Mouse (Mus musculus) limb, embryonic 13.5 days (tissue): ENCODE results near the gene B3galt5. TPM values are rescaled to one million over a fixed set of nuclear protein-coding genes. Genes with fewer than 3 reads are reported as not detected.
"Not testable (repeated sequence)": the region's sequence is repeated elsewhere in the genome, so short reads cannot be mapped to it uniquely, and the experiment has no call there.

Experiments
- ATAC-seq: fragments of 200-750 bp; cut with Nextera tagmentation; 2 replicates; pipeline ENCODE4 v1.8.0; 2017; ENCODE audit warnings: low read depth, moderate number of reproducible peaks, moderate TSS enrichment; ENCODE audit not compliant: low FRiP score
- H3K27ac ChIP-seq: fragments of 300-500 bp; sonication (generic); 2 replicates; pipeline ENCODE4 v1.5.1; 2015; ENCODE audit warnings: inconsistent platforms, mild to moderate bottlenecking, moderate library complexity
- H3K27me3 ChIP-seq: fragments of 300-500 bp; sonication (generic); 2 replicates; pipeline ENCODE4 v1.6.1; 2015; ENCODE audit warnings: mild to moderate bottlenecking, inconsistent platforms
- H3K36me3 ChIP-seq: fragments of 300-500 bp; sonication (generic); 2 replicates; pipeline ENCODE4 v1.6.1; 2015; ENCODE audit warnings: inconsistent platforms, mild to moderate bottlenecking, moderate library complexity
- H3K4me1 ChIP-seq: fragments of 300-500 bp; sonication (generic); 2 replicates; pipeline ENCODE4 v1.6.1; 2015; ENCODE audit warnings: inconsistent platforms
- H3K4me2 ChIP-seq: fragments of 300-500 bp; sonication (generic); replicated peaks from 2 replicates; pipeline ENCODE4 v1.6.1; 2015; ENCODE audit warnings: inconsistent platforms, mild to moderate bottlenecking, moderate library complexity
- H3K4me3 ChIP-seq: fragments of 300-500 bp; sonication (generic); 2 replicates; pipeline ENCODE4 v1.5.1; 2015; ENCODE audit warnings: moderate library complexity, mild to moderate bottlenecking, inconsistent platforms
- H3K9ac ChIP-seq: fragments of 300-500 bp; sonication (generic); 2 replicates; pipeline ENCODE4 v1.6.1; 2015; ENCODE audit warnings: mild to moderate bottlenecking, inconsistent platforms
- H3K9me3 ChIP-seq: fragments of 300-500 bp; sonication (generic); 2 replicates; pipeline ENCODE4 v1.6.1; 2016; ENCODE audit warnings: inconsistent platforms
- WGBS: fragments of 180-500 bp; shearing (Covaris S2); methylation state at CpG from one replicate; pipeline ENCODE4 v1.1.7; 2015; 5-methylcytosine and 5-hydroxymethylcytosine counted together
- polyA plus RNA-seq: library from polyadenylated mRNA; unstranded; fragments of >200 nt; fragmentation: Nextera tagmentation; extraction: Ambion mirVana; gene quantifications from 2 replicates; pipeline ENCODE4 v1.2.1, GENCODE M21; 2015

The B3galt5 gene
- polyA plus RNA-seq, 1 experiment from 2014 or later: 0.24 TPM

DNA sequence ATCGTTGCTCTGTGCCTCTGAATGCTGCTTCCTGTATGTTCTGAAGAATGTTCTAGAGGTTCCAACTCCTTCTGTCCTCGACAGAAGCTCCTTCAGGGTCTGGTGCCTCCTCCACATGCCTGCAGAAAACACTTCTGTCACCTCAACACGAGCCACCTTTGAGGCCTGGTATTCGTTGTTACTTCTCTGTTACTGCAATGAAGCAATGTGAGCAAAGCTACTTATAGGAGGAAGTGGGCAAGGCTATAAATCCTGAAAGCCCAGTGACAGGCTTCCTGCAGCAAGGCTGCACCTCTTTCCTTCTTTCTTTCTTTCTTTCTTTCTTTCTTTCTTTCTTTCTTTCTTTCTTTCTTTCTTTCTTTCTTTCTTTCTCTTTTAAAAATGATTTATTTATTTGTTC, 71.3 kb downstream of the B3galt5 start:
- Histone ChIP-seq H3K27me3 (no peaks in the 10 kb centered on the region), H3K9ac (no peak overlapping the region), H3K27ac (no peak overlapping the region), H3K4me1 (no peaks in the 10 kb centered on the region), H3K36me3 (no peaks in the 10 kb centered on the region), H3K4me2 (no peak overlapping the region), H3K4me3 (no peak overlapping the region), H3K9me3 (no peaks in the 10 kb centered on the region)
- WGBS: 58% methylated on average over 4 of the region's 4 CpGs
- no peak for ATAC-seq

- Histone ChIP-seq H3K4me1 (no peaks in the 10 kb centered on the region), H3K27me3 (peaks cover 3% of the 10 kb centered on the region; the same call in 1 of the 2 replicates), H3K4me3 (no peak overlapping the region), H3K4me2 (no peak overlapping the region), H3K36me3 (no peaks in the 10 kb centered on the region), H3K9ac (no peak overlapping the region), H3K9me3 (no peaks in the 10 kb centered on the region), H3K27ac (no peak overlapping the region)
- WGBS: 89% methylated on average over 8 of the region's 8 CpGs
- ATAC-seq: no peak
These were observed 82.2 kb downstream of the B3galt5 start for GRCm38 (mm10) chr16:96317803-96318202.

DNA sequence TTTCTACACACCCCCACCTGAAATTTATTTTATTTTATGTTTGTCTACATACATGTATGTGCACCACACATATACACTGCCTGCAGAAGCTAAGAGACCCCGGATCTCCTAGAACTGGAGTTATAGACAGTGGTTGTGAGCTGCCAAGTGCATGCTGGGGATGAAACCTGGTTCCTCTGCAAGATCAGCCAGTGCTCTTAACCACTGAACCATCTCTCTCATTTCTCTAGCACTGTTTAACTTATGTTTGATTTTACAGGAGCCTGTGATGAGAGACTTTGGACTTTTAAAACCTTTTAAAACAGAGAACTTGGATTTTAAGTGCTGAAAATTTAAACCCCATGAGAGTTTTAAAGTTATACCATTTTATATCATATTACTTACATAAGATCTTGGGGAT, 87.1 kb downstream of the B3galt5 start:
- Histone ChIP-seq H3K27me3 (peaks cover 3% of the 10 kb centered on the region; the same call in 1 of the 2 replicates), H3K4me3 (no peak overlapping the region), H3K4me1 (peaks cover 21% of the 10 kb centered on the region), H3K27ac (no peak overlapping the region), H3K36me3 (no peaks in the 10 kb centered on the region), H3K9me3 (no peaks in the 10 kb centered on the region), H3K4me2 (no peak overlapping the region), H3K9ac (no peak overlapping the region)
- no peak for ATAC-seq
- 81% methylated on average over 1 of the region's 1 CpGs for WGBS

DNA sequence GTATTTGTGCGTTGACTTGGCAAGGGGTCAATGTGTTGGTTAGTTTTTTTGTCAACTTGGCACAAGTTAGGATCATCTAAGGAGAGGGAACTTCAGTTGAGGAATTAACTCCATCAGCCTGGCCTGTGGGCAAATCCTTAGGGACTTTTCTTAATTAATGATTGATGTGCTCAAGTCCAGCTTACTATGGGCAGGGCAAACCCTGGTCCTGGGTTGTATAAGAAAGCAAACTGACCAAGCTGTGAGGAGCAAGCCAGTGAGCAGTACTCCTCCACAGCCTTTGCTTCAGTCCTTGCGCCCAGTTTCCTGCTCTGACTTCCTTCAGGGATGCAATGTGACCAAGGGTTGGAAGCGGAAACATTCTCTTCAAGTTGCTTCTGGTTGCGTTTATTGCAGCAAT, 87.6 kb downstream of the B3galt5 start:
- 84% methylated on average over 4 of the region's 4 CpGs for WGBS
- peaks cover 21% of the 10 kb centered on the region for H3K4me1 ChIP-seq
- ATAC-seq: no peak

GRCm38 (mm10) chr16:96326110-96326999, 90.8 kb downstream of the B3galt5 start:
- Histone ChIP-seq H3K36me3 (no peaks in the 10 kb centered on the region), H3K9me3 (no peaks in the 10 kb centered on the region), H3K27me3 (no peaks in the 10 kb centered on the region), H3K4me1 (peaks cover 28% of the 10 kb centered on the region), H3K4me2 (0 out of 2 replicates have a peak overlapping the region, but pooled peaks have one; percentile 11), H3K4me3 (no peak overlapping the region), H3K9ac (no peak overlapping the region), H3K27ac (no peak overlapping the region)
- 40% methylated on average over 10 of the region's 10 CpGs for WGBS
- ATAC-seq: peak; percentile 28; the same call in 1 of the 2 replicates

More for the DNA sequence above, 87.6 kb downstream of the B3galt5 start:
- no peak overlapping the region for H3K4me3 ChIP-seq
- H3K27ac ChIP-seq: no peak overlapping the region
- no peaks in the 10 kb centered on the region for H3K36me3 ChIP-seq
- no peak overlapping the region for H3K4me2 ChIP-seq
- no peaks in the 10 kb centered on the region for H3K9me3 ChIP-seq
- no peak overlapping the region for H3K9ac ChIP-seq
- H3K27me3 ChIP-seq: peaks cover 3% of the 10 kb centered on the region; the same call in 1 of the 2 replicates

GRCm38 (mm10) chr16:96327251-96327650, 91.7 kb downstream of the B3galt5 start:
- H3K9ac ChIP-seq, ATAC-seq, H3K4me3 ChIP-seq, H3K27ac ChIP-seq, H3K36me3 ChIP-seq, H3K9me3 ChIP-seq, H3K27me3 ChIP-seq: not testable (repeated sequence)
- H3K4me2 ChIP-seq: 0 out of 2 replicates have a peak overlapping the region, but pooled peaks have one; percentile 11
- WGBS: 28% methylated on average over 9 of the region's 9 CpGs
- H3K4me1 ChIP-seq: peaks cover 28% of the 10 kb centered on the region

DNA sequence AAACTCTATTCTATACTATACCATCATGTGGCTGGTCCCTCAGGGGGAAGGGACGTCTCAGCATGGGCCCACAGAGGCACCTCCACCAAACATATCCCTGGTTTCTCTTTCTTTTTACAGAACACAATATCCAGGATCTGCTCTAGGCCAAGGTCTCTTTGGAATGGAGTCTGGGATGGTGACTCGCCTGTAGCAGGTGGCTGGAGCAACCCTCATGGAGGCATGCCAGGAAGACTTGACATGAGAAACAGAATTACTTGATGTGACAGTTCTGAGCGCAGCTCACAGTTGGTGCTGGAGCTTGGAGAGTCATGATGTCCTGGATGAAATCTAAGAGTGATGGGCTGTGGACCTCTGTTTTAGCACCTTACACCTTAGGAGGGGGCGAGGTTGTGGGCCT, 104.0 kb downstream of the B3galt5 start:
- WGBS: 80% methylated on average over 4 of the region's 4 CpGs
- Histone ChIP-seq H3K4me1 (no peaks in the 10 kb centered on the region), H3K27ac (no peak overlapping the region), H3K36me3 (no peaks in the 10 kb centered on the region), H3K4me2 (no peak overlapping the region), H3K9ac (no peak overlapping the region), H3K4me3 (no peak overlapping the region), H3K27me3 (no peaks in the 10 kb centered on the region; the same call in 1 of the 2 replicates), H3K9me3 (no peaks in the 10 kb centered on the region)
- ATAC-seq: no peak

GRCm38 (mm10) chr16:96341269-96341668, 105.7 kb downstream of the B3galt5 start:
- no peak overlapping the region for H3K9ac ChIP-seq
- H3K9me3 ChIP-seq: no peaks in the 10 kb centered on the region
- WGBS: 7% methylated on average over 5 of the region's 5 CpGs
- H3K4me2 ChIP-seq: no peak overlapping the region
- no peak overlapping the region for H3K27ac ChIP-seq
- H3K4me1 ChIP-seq: no peaks in the 10 kb centered on the region
- H3K4me3 ChIP-seq: no peak overlapping the region
- peaks cover 2% of the 10 kb centered on the region; the same call in 1 of the 2 replicates for H3K27me3 ChIP-seq
- no peak for ATAC-seq
- H3K36me3 ChIP-seq: no peaks in the 10 kb centered on the region

DNA sequence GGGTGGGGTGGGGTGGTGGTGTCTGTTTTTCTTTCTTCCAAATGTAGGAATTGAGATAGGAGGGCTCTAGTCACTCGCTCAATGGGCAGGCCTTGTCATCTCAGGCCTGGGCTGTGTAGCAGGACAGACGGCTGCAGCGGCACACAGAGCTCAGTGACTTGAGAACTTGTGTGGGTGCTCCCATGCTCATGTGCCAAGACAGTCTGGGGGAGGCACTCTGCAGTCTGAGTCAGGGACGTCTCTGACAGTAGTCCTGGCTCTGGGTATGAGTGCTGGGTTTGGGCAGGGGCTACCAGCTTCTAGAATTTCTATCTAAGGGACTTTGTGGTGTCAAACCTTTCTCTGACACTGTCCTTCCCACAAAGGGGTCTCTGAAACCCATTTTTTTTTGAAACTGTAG, 106.3 kb downstream of the B3galt5 start:
- no peaks in the 10 kb centered on the region for H3K9me3 ChIP-seq
- H3K9ac ChIP-seq: no peak overlapping the region
- ATAC-seq: no peak
- H3K4me2 ChIP-seq: no peak overlapping the region
- no peaks in the 10 kb centered on the region for H3K4me1 ChIP-seq
- no peaks in the 10 kb centered on the region for H3K36me3 ChIP-seq
- no peak overlapping the region for H3K27ac ChIP-seq
- H3K27me3 ChIP-seq: peaks cover 2% of the 10 kb centered on the region; the same call in 1 of the 2 replicates
- H3K4me3 ChIP-seq: no peak overlapping the region
- 85% methylated on average over 4 of the region's 4 CpGs for WGBS

- ATAC-seq: peak; percentile 59; the same call in 1 of the 2 replicates
- H3K27me3 ChIP-seq: peaks cover 7% of the 10 kb centered on the region; the same call in 1 of the 2 replicates
- no peak overlapping the region for H3K9ac ChIP-seq
- H3K4me2 ChIP-seq: peak overlapping the region; percentile 29; the same call in 1 of the 2 replicates
- H3K4me3 ChIP-seq: no peak overlapping the region
- H3K9me3 ChIP-seq: no peaks in the 10 kb centered on the region
- H3K36me3 ChIP-seq: no peaks in the 10 kb centered on the region
- no peak overlapping the region for H3K27ac ChIP-seq
- H3K4me1 ChIP-seq: peaks cover 15% of the 10 kb centered on the region
- 5% methylated on average over 10 of the region's 10 CpGs for WGBS
These were observed 109.5 kb downstream of the B3galt5 start for GRCm38 (mm10) chr16:96345117-96345516.

- H3K4me3 ChIP-seq: peak overlapping the region; percentile 4; the same call in 1 of the 2 replicates
- ATAC-seq: no peak
- WGBS: 27% methylated on average over 11 of the region's 11 CpGs
- H3K9me3 ChIP-seq: no peaks in the 10 kb centered on the region
- peaks cover 15% of the 10 kb centered on the region for H3K4me1 ChIP-seq
- H3K4me2 ChIP-seq: peak overlapping the region; percentile 49
- 0 out of 2 replicates have a peak overlapping the region, but pooled peaks have one; percentile 35 for H3K9ac ChIP-seq
- H3K27me3 ChIP-seq: peaks cover 7% of the 10 kb centered on the region; the same call in 1 of the 2 replicates
- no peaks in the 10 kb centered on the region for H3K36me3 ChIP-seq
- H3K27ac ChIP-seq: no peak overlapping the region
These were observed 112.5 kb downstream of the B3galt5 start for GRCm38 (mm10) chr16:96348070-96348469.

DNA sequence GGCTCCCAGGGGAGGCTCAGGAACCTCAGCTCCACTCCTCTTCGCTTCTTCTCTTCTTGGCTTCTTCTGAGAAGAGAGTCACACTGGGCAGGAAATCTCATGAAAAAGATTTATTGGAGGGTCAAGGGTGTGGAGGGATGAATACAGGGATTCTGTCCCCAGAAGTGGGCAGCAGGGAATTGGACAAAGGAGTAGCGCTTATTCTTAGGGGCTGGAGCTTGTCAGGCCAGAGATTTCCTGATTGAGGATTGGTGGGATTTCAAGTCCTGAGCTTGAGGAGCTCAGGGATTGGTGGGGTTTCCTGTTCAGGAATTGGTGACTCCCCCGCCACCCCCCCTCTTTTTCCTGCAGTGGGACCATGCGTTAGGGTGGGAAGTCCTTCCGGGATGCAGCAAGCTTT, 113.2 kb downstream of the B3galt5 start:
- 0 out of 2 replicates have a peak, but pooled peaks cover 7% of the 10 kb centered on the region for H3K27me3 ChIP-seq
- peaks cover 15% of the 10 kb centered on the region for H3K4me1 ChIP-seq
- no peaks in the 10 kb centered on the region for H3K36me3 ChIP-seq
- peak overlapping the region; percentile 49 for H3K4me2 ChIP-seq
- H3K4me3 ChIP-seq: no peak overlapping the region
- no peak overlapping the region for H3K9ac ChIP-seq
- H3K9me3 ChIP-seq: no peaks in the 10 kb centered on the region
- H3K27ac ChIP-seq: no peak overlapping the region
- 63% methylated on average over 5 of the region's 5 CpGs for WGBS
- ATAC-seq: no peak
